Mouse (Mus musculus) ES-Bruce4 (cell line): ENCODE measurements around the gene Ttc13.

Experiments
- CTCF ChIP-seq: IDR thresholded peaks from one replicate; pipeline ENCODE4 v1.8.1; 2011; ENCODE audit warnings: low read depth, low read length
- POLR2A ChIP-seq: IDR thresholded peaks from one replicate; pipeline ENCODE4 v1.8.1; 2011; ENCODE audit warnings: low read length; ENCODE audit not compliant: insufficient read depth

DNA sequence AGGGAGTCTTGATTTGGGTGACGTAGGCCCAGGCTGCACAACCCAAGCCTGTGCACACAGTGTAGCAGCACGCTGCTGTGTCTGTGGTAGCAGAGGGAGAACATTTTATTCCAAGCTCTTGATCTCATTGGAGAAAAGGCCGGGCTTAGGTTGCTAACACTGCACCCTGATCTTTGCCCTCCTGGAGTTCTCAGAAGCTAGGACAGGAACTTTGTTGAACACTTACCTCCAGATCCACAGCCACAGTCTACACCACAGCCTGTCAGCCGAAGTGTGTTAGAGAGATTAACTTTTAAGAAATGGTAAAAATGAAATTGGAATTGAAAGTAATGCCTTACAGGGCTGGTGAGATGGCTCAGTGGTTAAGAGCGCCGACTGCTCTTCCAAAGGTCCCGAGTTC lies 2.5 kb upstream of the Ttc13 start:
- TF ChIP-seq POLR2A (no peak), CTCF (no peak)
